Mouse (Mus musculus) 3T3-L1 (cell line): ENCODE measurements around the gene Dnajb2.

ENCODE experiments used
- DNase-seq: peaks from one replicate; pipeline ENCODE4 v3.0.0-alpha.2; 2015; ENCODE audit warnings: low read depth, low spot score

The Dnajb2 gene

GRCm38 (mm10) chr1:75248041-75248772 lies 12.0 kb downstream of the Dnajb2 start:
- DNase-seq, result peak; percentile 92

GRCm38 (mm10) chr1:75250498-75250897 lies 14.3 kb downstream of the Dnajb2 start:
- no peak for DNase-seq

- DNase-seq, result no peak
Observed at GRCm38 (mm10) chr1:75251112-75251970, 15.1 kb downstream of the Dnajb2 start.

- no peak for DNase-seq
Observed at GRCm38 (mm10) chr1:75252308-75252707, 16.1 kb downstream of the Dnajb2 start.

- DNase-seq, result no peak
Observed at GRCm38 (mm10) chr1:75253029-75253428, 16.8 kb downstream of the Dnajb2 start.

GRCm38 (mm10) chr1:75253849-75254624 lies 17.8 kb downstream of the Dnajb2 start:
- peak; percentile 91 for DNase-seq

GRCm38 (mm10) chr1:75254625-75255013 lies 18.4 kb downstream of the Dnajb2 start:
- DNase-seq, result no peak

GRCm38 (mm10) chr1:75255516-75256046 lies 19.4 kb downstream of the Dnajb2 start:
- DNase-seq, result no peak

GRCm38 (mm10) chr1:75261278-75261677 lies 25.1 kb downstream of the Dnajb2 start:
- DNase-seq, result peak; percentile 52

GRCm38 (mm10) chr1:75262969-75263951 lies 27.1 kb downstream of the Dnajb2 start:
- peak; percentile 93 for DNase-seq

GRCm38 (mm10) chr1:75264091-75264880 lies 28.1 kb downstream of the Dnajb2 start, which contains the start of gene Ptprn:
TSS of gene Ptprn (minus strand) at chr1:75264502.
- peak; percentile 57 for DNase-seq

GRCm38 (mm10) chr1:75277195-75278188 lies 41.3 kb downstream of the Dnajb2 start:
- peak; percentile 74 for DNase-seq

- DNase-seq, result no peak
Observed at GRCm38 (mm10) chr1:75278228-75278627, 42.0 kb downstream of the Dnajb2 start, which contains the start of gene Resp18. TSS of gene Resp18 (minus strand) at chr1:75278415.

- DNase-seq, result no peak
Observed at GRCm38 (mm10) chr1:75283017-75283416, 46.8 kb downstream of the Dnajb2 start.

- no peak for DNase-seq
Observed at GRCm38 (mm10) chr1:75284911-75285310, 48.7 kb downstream of the Dnajb2 start.

- DNase-seq, result no peak
Observed at GRCm38 (mm10) chr1:75289376-75289775, 53.2 kb downstream of the Dnajb2 start.

- no peak for DNase-seq
Observed at GRCm38 (mm10) chr1:75289888-75290431, 53.8 kb downstream of the Dnajb2 start.

- peak; percentile 81 for DNase-seq
Observed at GRCm38 (mm10) chr1:75290582-75290981, 54.4 kb downstream of the Dnajb2 start.
